Mouse (Mus musculus) embryonic facial prominence, embryonic 11.5 days (tissue): ENCODE measurements around the gene Fkbp8. TPM values are rescaled to one million over a fixed set of nuclear protein-coding genes. Genes with fewer than 3 reads are reported as not detected.
A peak's percentile ranks its signal among the peaks of the same experiment; 100 is the strongest.

Experiments used
- ATAC-seq: fragments of 200-750 bp; cut with Nextera tagmentation; replicated peaks from 2 replicates; pipeline ENCODE4 v1.8.0; 2017; ENCODE audit warnings: low read depth; ENCODE audit not compliant: insufficient number of reproducible peaks, low FRiP score, low TSS enrichment
- DNase-seq: peaks from one replicate; pipeline ENCODE4 v3.0.0-alpha.2; 2015; ENCODE audit warnings: low spot score
- H3K27ac ChIP-seq: fragments of 300-500 bp; sonication (generic); replicated peaks from 2 replicates; pipeline ENCODE4 v1.5.1; 2014; ENCODE audit warnings: mild to moderate bottlenecking, low read depth, low read length, control low read depth
- H3K27me3 ChIP-seq: fragments of 300-500 bp; sonication (generic); 2 replicates; pipeline ENCODE4 v1.6.1; 2014; ENCODE audit warnings: mild to moderate bottlenecking, low read length, moderate library complexity, mixed read lengths; ENCODE audit not compliant: control insufficient read depth, insufficient read depth
- H3K36me3 ChIP-seq: fragments of 300-500 bp; sonication (generic); replicated peaks from 2 replicates; pipeline ENCODE4 v1.6.1; 2014; ENCODE audit warnings: low read depth, mild to moderate bottlenecking, low read length, moderate library complexity, mixed read lengths; ENCODE audit not compliant: control insufficient read depth, insufficient read depth
- H3K4me1 ChIP-seq: fragments of 300-500 bp; sonication (generic); 2 replicates; pipeline ENCODE4 v1.6.1; 2014; ENCODE audit warnings: low read length, mixed read lengths; ENCODE audit not compliant: control insufficient read depth, insufficient read depth
- H3K4me2 ChIP-seq: fragments of 300-500 bp; sonication (generic); 2 replicates; pipeline ENCODE4 v1.6.1; 2014; ENCODE audit warnings: low read depth, mild to moderate bottlenecking, control low read depth, low read length, moderate library complexity
- H3K4me3 ChIP-seq: fragments of 300-500 bp; sonication (generic); 2 replicates; pipeline ENCODE4 v1.5.1; 2014; ENCODE audit warnings: low read depth, low read length, control low read depth
- H3K9ac ChIP-seq: fragments of 300-500 bp; sonication (generic); replicated peaks from 2 replicates; pipeline ENCODE4 v1.6.1; 2014; ENCODE audit warnings: mild to moderate bottlenecking, control low read depth, low read length
- H3K9me3 ChIP-seq: fragments of 300-500 bp; sonication (generic); replicated peaks from 2 replicates; pipeline ENCODE4 v1.6.1; 2016; ENCODE audit warnings: mild to moderate bottlenecking, low read length, inconsistent platforms, mixed read lengths; ENCODE audit not compliant: control insufficient read depth
- WGBS: fragments of 180-500 bp; shearing (Covaris S2); extraction: QIAGEN DNeasy Blood & Tissue Kit; methylation state at CpG from one replicate; pipeline ENCODE4 v1.1.7; 2014; 5-methylcytosine and 5-hydroxymethylcytosine counted together
- polyA plus RNA-seq: library from polyadenylated mRNA; unstranded; fragments of >200 nt; fragmentation: Nextera tagmentation; extraction: Ambion mirVana; gene quantifications from 2 replicates; pipeline ENCODE4 v1.2.1, GENCODE M21; 2014

Gene Fkbp8
- polyA plus RNA-seq, 1 experiment from 2014 or later: 175 TPM

GRCm38 (mm10) chr8:70511770-70512169 lies 15.8 kb upstream of the Fkbp8 start:
- no peaks in the 10 kb centered on the region for H3K27me3 ChIP-seq
- no peak overlapping the region for H3K4me3 ChIP-seq
- H3K9ac ChIP-seq: no peak overlapping the region
- no peak for ATAC-seq
- peaks cover 8% of the 10 kb centered on the region for H3K4me1 ChIP-seq
- H3K36me3 ChIP-seq: peaks cover 8% of the 10 kb centered on the region
- H3K27ac ChIP-seq: no peak overlapping the region
- H3K4me2 ChIP-seq: no peak overlapping the region
- no peaks in the 10 kb centered on the region for H3K9me3 ChIP-seq
- WGBS: 97% methylated on average over 2 of the region's 2 CpGs
- DNase-seq: no peak

DNA sequence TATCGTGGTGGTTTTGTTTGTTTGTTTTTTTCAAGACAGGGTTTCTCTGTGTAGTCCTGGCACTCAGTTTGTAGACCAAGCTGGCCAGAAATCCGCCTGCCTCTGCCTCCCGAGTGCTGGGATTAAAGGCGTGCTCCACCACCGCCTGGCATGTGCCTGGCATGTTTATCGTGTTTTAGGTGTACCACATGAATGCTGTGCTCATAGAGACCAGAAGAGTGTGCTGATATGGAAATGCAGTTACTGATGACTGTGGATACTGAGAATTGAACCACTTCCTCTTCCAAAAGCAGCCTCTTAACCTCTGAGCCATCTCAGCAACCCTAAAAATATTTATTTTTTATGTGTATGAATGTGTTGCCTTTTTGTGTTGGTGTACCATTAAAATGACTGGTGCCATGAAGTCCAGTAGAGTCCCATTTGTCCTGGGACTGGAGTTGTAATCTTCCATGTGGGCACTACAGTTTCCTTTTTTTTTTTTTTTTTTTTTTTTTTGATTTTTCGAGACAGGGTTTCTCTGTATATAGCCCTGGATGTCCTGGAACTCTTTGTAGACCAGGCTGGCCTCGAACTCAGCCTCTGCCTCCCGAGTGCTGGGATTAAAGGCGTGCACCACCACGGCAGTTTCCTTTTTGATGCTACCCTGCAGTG lies 15.1 kb upstream of the Fkbp8 start:
- peaks cover 8% of the 10 kb centered on the region for H3K36me3 ChIP-seq
- H3K9ac ChIP-seq: no peak overlapping the region

DNA sequence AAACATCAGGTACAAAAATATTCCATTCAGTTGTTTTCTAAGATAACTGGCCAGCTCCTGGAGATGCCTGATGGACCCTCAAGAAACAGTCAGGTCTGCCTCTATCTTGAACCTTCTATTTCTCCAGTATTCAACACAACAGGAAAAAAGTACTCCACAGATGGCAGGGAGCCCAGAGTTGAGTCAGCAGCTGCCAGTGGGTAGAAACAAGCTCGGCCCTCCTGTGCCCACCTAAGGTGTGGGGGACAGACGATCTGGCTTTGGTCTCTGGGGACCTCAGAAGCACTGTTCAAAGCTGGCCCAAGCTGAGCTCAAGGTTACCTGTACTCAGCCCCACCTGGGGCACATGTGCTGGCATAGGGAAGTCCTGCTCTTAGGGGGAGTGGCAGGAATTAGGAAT lies 14.1 kb upstream of the Fkbp8 start:
- Histone ChIP-seq H3K27ac (no peak overlapping the region), H3K36me3 (peaks cover 2% of the 10 kb centered on the region), H3K27me3 (no peaks in the 10 kb centered on the region), H3K4me1 (peaks cover 8% of the 10 kb centered on the region), H3K4me3 (no peak overlapping the region), H3K4me2 (no peak overlapping the region), H3K9ac (no peak overlapping the region), H3K9me3 (no peaks in the 10 kb centered on the region)
- DNase-seq (no peak), ATAC-seq (no peak)
- WGBS: 84% methylated on average over 2 of the region's 2 CpGs

More for the DNA sequence above, 15.1 kb upstream of the Fkbp8 start:
- WGBS: 94% methylated on average over 11 of the region's 11 CpGs
- no peaks in the 10 kb centered on the region for H3K27me3 ChIP-seq
- no peak for DNase-seq
- no peak for ATAC-seq
- H3K4me3 ChIP-seq: no peak overlapping the region
- no peaks in the 10 kb centered on the region for H3K9me3 ChIP-seq
- no peak overlapping the region for H3K4me2 ChIP-seq
- H3K4me1 ChIP-seq: peaks cover 8% of the 10 kb centered on the region
- H3K27ac ChIP-seq: no peak overlapping the region

- Histone ChIP-seq H3K4me3 (no peak overlapping the region), H3K27me3 (no peaks in the 10 kb centered on the region), H3K27ac (no peak overlapping the region), H3K4me1 (no peaks in the 10 kb centered on the region; the same call in 1 of the 2 replicates), H3K9ac (no peak overlapping the region; the same call in 1 of the 2 replicates), H3K9me3 (no peaks in the 10 kb centered on the region), H3K36me3 (no peaks in the 10 kb centered on the region; the same call in 1 of the 2 replicates), H3K4me2 (no peak overlapping the region)
- ATAC-seq: no peak
- 63% methylated on average over 10 of the region's 10 CpGs for WGBS
- no peak for DNase-seq
Measured at GRCm38 (mm10) chr8:70517940-70518643, 9.4 kb upstream of the Fkbp8 start.

GRCm38 (mm10) chr8:70519043-70519442 lies 8.5 kb upstream of the Fkbp8 start:
- no peak overlapping the region for H3K27ac ChIP-seq
- DNase-seq: no peak
- 91% methylated on average over 6 of the region's 6 CpGs for WGBS

DNA sequence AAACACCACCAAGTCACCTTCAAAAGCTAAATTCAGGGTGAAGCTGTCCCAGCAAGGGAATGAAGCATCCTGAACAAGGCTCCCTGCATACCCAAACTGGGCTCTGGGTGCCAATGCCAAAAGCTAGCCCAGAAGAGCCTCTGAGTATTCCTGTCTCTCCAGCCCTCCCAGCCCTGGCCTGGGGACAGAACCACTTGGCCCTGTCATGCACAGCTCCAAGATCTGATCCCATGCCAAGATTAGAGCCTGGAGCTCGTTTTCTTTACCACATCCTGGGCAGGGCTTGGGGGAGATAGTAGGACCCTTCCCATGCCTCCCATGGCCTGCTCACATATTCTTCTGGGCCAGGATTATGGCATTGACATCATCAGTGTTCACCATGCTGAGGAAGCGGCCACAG lies 7.9 kb upstream of the Fkbp8 start:
- ATAC-seq: no peak

More at GRCm38 (mm10) chr8:70519043-70519442, 8.5 kb upstream of the Fkbp8 start:
- no peak for ATAC-seq
- no peaks in the 10 kb centered on the region; the same call in 1 of the 2 replicates for H3K4me1 ChIP-seq
- H3K36me3 ChIP-seq: no peaks in the 10 kb centered on the region
- H3K9ac ChIP-seq: no peak overlapping the region
- H3K4me3 ChIP-seq: no peak overlapping the region
- no peaks in the 10 kb centered on the region for H3K9me3 ChIP-seq
- no peak overlapping the region for H3K4me2 ChIP-seq
- H3K27me3 ChIP-seq: no peaks in the 10 kb centered on the region

DNA sequence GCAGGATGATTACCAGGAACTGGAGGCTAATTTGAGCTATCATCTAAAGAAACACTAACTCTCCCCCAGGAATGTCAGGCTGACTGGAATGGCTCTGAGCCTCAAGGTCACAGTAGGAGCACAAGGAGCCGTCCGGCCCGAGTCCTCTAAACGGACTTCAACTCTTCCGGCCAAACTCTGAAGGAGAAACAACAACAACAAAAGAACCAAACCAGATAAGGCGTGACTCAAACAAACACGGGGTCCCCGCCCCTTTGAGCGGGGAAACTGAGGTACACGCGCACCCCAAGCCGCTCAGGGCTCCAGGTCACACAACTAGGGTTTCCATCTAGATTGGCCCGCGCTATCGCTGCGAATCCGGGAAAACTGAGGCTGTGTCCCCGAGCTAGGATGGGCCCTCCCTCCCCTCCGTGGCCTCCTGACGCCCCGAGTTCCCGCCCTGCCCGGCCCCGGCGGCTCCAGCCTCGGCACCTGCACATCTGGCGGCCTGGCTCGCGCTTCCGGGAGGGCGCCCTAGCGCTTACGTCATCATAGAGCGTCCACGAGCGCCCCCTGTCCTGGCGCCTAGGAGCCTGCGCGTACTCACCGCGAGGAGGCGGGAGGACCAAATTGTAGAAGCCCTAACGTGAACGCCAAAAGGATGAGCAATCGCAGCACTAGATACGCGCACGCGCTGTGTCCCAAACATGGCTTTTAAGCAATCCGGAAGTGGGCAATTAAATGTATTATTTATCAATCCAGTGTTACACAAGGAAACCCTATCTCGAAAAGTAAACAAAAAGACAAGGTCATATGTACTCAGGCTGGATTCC lies 4.7 kb upstream of the Fkbp8 start:
- DNase-seq (peak; percentile 98), ATAC-seq (peak; percentile 75)
- Histone ChIP-seq H3K27me3 (no peaks in the 10 kb centered on the region), H3K9ac (peak overlapping the region; percentile 67), H3K36me3 (no peaks in the 10 kb centered on the region), H3K4me3 (peak overlapping the region; percentile 68), H3K4me2 (peak overlapping the region; percentile 82), H3K27ac (peak overlapping the region; percentile 49), H3K9me3 (no peaks in the 10 kb centered on the region), H3K4me1 (no peaks in the 10 kb centered on the region; the same call in 1 of the 2 replicates)
- WGBS: under 1% methylated on average over 51 of the region's 51 CpGs

More for the DNA sequence above, 7.9 kb upstream of the Fkbp8 start:
- no peak overlapping the region for H3K4me3 ChIP-seq
- H3K36me3 ChIP-seq: no peaks in the 10 kb centered on the region
- 67% methylated on average over 2 of the region's 2 CpGs for WGBS
- H3K4me1 ChIP-seq: no peaks in the 10 kb centered on the region; the same call in 1 of the 2 replicates
- no peaks in the 10 kb centered on the region for H3K27me3 ChIP-seq
- H3K9ac ChIP-seq: no peak overlapping the region
- no peak overlapping the region for H3K4me2 ChIP-seq
- DNase-seq: no peak
- no peak overlapping the region for H3K27ac ChIP-seq
- no peaks in the 10 kb centered on the region for H3K9me3 ChIP-seq
